Mouse (Mus musculus) heart, embryonic 11.5 days (tissue): ENCODE results near the gene Gm45713. TPM values are rescaled to one million over a fixed set of nuclear protein-coding genes. Genes with fewer than 3 reads are reported as not detected.
"Not testable (repeated sequence)": the region's sequence is repeated elsewhere in the genome, so short reads cannot be mapped to it uniquely, and the experiment has no call there.

ENCODE experiments used
- ATAC-seq: fragments of 200-750 bp; cut with Nextera tagmentation; replicated peaks from 2 replicates; pipeline ENCODE4 v1.8.0; 2017; ENCODE audit warnings: moderate library complexity; ENCODE audit not compliant: insufficient number of reproducible peaks, low FRiP score, low TSS enrichment
- H3K27ac ChIP-seq: fragments of 300-500 bp; sonication (generic); 2 replicates; pipeline ENCODE4 v1.5.1; 2014; ENCODE audit warnings: mild to moderate bottlenecking, low read depth, low read length
- H3K27me3 ChIP-seq: fragments of 300-500 bp; sonication (generic); 2 replicates; pipeline ENCODE4 v1.6.1; 2014; ENCODE audit warnings: mild to moderate bottlenecking, low read length, mixed read lengths; ENCODE audit not compliant: control insufficient read depth, insufficient read depth
- H3K36me3 ChIP-seq: fragments of 300-500 bp; sonication (generic); 2 replicates; pipeline ENCODE4 v1.6.1; 2014; ENCODE audit warnings: mild to moderate bottlenecking, low read length, moderate library complexity, mixed read lengths; ENCODE audit not compliant: control insufficient read depth, insufficient read depth
- H3K4me1 ChIP-seq: fragments of 300-500 bp; sonication (generic); 2 replicates; pipeline ENCODE4 v1.6.1; 2014; ENCODE audit warnings: low read length; ENCODE audit not compliant: control insufficient read depth, insufficient read depth
- H3K4me2 ChIP-seq: fragments of 300-500 bp; sonication (generic); 2 replicates; pipeline ENCODE4 v1.6.1; 2014; ENCODE audit warnings: mild to moderate bottlenecking, moderate library complexity
- H3K4me3 ChIP-seq: fragments of 300-500 bp; sonication (generic); 2 replicates; pipeline ENCODE4 v1.5.1; 2014; ENCODE audit warnings: low read depth, low read length
- H3K9ac ChIP-seq: fragments of 300-500 bp; sonication (generic); 2 replicates; pipeline ENCODE4 v1.6.1; 2014; ENCODE audit warnings: mild to moderate bottlenecking, low read depth, low read length, moderate library complexity
- H3K9me3 ChIP-seq: fragments of 300-500 bp; sonication (generic); replicated peaks from 2 replicates; pipeline ENCODE4 v1.6.1; 2016; ENCODE audit warnings: low read length; ENCODE audit not compliant: control insufficient read depth
- WGBS: fragments of 180-500 bp; shearing (Covaris S2); extraction: QIAGEN DNeasy Blood & Tissue Kit; methylation state at CpG from one replicate; pipeline ENCODE4 v1.1.7; 2014; ENCODE audit not compliant: insufficient replicate concordance; 5-methylcytosine and 5-hydroxymethylcytosine counted together
- polyA plus RNA-seq: library from polyadenylated mRNA; unstranded; fragments of >200 nt; fragmentation: Nextera tagmentation; extraction: Ambion mirVana; gene quantifications from 2 replicates; pipeline ENCODE4 v1.2.1, GENCODE M21; 2014

Gm45713 gene
- polyA plus RNA-seq, 1 experiment from 2014 or later = 0.21 TPM

GRCm38 (mm10) chr7:45176356-45176755, 40.3 kb upstream of the Gm45713 start:
- 2% methylated on average over 29 of the region's 31 CpGs for WGBS
- peaks cover 14% of the 10 kb centered on the region; the same call in 1 of the 2 replicates for H3K4me1 ChIP-seq
- no peaks in the 10 kb centered on the region for H3K9me3 ChIP-seq
- H3K4me2 ChIP-seq = peak overlapping the region; percentile 45
- ATAC-seq = no peak
- H3K36me3 ChIP-seq = no peaks in the 10 kb centered on the region
- peak overlapping the region; percentile 11 for H3K4me3 ChIP-seq
- no peak overlapping the region for H3K9ac ChIP-seq
- no peak overlapping the region for H3K27ac ChIP-seq
- H3K27me3 ChIP-seq = peaks cover 83% of the 10 kb centered on the region

GRCm38 (mm10) chr7:45175929-45176328, 39.9 kb upstream of the Gm45713 start:
- H3K9ac ChIP-seq = no peak overlapping the region
- under 1% methylated on average over 23 of the region's 23 CpGs for WGBS
- no peak for ATAC-seq
- no peaks in the 10 kb centered on the region for H3K36me3 ChIP-seq
- peak overlapping the region; percentile 45 for H3K4me2 ChIP-seq
- H3K4me3 ChIP-seq = peak overlapping the region; percentile 11
- no peak overlapping the region for H3K27ac ChIP-seq
- H3K27me3 ChIP-seq = peaks cover 79% of the 10 kb centered on the region
- H3K9me3 ChIP-seq = peaks cover 2% of the 10 kb centered on the region; the same call in 1 of the 2 replicates
- peaks cover 10% of the 10 kb centered on the region; the same call in 1 of the 2 replicates for H3K4me1 ChIP-seq

GRCm38 (mm10) chr7:45175398-45175797, 39.4 kb upstream of the Gm45713 start:
- no peak overlapping the region for H3K4me3 ChIP-seq
- peaks cover 8% of the 10 kb centered on the region; the same call in 1 of the 2 replicates for H3K4me1 ChIP-seq
- H3K36me3 ChIP-seq = no peaks in the 10 kb centered on the region
- H3K9me3 ChIP-seq = peaks cover 6% of the 10 kb centered on the region
- H3K27ac ChIP-seq = no peak overlapping the region
- H3K9ac ChIP-seq = no peak overlapping the region
- no peak for ATAC-seq
- 6% methylated on average over 13 of the region's 13 CpGs for WGBS
- H3K27me3 ChIP-seq = peaks cover 73% of the 10 kb centered on the region
- H3K4me2 ChIP-seq = no peak overlapping the region

DNA sequence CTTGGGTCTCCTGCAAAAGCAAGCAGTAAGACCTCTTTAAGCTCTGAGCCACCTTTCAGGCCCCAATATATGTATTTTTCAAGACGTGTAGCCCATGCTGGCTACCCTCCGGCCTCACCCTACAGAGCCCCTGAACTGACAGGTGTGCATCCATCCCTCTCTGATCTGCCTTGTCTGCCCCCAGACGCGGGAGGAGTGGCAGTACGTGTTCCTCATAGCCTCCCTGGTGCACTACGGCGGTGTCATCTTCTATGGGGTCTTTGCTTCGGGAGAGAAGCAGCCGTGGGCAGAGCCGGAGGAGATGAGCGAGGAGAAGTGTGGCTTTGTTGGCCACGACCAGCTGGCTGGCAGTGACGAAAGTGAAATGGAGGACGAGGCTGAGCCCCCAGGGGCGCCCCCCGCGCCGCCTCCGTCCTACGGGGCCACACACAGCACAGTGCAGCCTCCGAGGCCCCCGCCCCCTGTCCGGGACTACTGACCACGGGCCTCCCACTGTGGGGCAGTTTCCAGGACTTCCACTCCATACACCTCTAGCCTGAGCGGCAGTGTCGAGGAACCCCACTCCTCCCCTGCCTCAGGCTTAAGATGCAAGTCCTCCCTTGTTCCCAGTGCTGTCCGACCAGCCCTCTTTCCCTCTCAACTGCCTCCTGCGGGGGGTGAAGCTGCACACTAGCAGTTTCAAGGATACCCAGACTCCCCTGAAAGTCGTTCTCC, 38.7 kb upstream of the Gm45713 start:
- peak overlapping the region; percentile 37; the same call in 1 of the 2 replicates for H3K4me2 ChIP-seq
- H3K4me3 ChIP-seq = 0 out of 2 replicates have a peak overlapping the region, but pooled peaks have one; percentile 14
- peaks cover 13% of the 10 kb centered on the region for H3K9me3 ChIP-seq
- no peak overlapping the region for H3K27ac ChIP-seq
- H3K9ac ChIP-seq = no peak overlapping the region
- 7% methylated on average over 26 of the region's 29 CpGs for WGBS
- H3K36me3 ChIP-seq = no peaks in the 10 kb centered on the region
- ATAC-seq = no peak
- H3K27me3 ChIP-seq = peaks cover 71% of the 10 kb centered on the region
- peaks cover 8% of the 10 kb centered on the region; the same call in 1 of the 2 replicates for H3K4me1 ChIP-seq

- not testable (repeated sequence) for H3K4me3 ChIP-seq, H3K9ac ChIP-seq, H3K27ac ChIP-seq, H3K36me3 ChIP-seq, ATAC-seq, H3K4me2 ChIP-seq, H3K4me1 ChIP-seq
- Histone ChIP-seq H3K9me3 (peaks cover 23% of the 10 kb centered on the region), H3K27me3 (peaks cover 71% of the 10 kb centered on the region)
- 63% methylated on average over 1 of the region's 1 CpGs for WGBS
These were observed 37.7 kb upstream of the Gm45713 start for GRCm38 (mm10) chr7:45173772-45174171.

DNA sequence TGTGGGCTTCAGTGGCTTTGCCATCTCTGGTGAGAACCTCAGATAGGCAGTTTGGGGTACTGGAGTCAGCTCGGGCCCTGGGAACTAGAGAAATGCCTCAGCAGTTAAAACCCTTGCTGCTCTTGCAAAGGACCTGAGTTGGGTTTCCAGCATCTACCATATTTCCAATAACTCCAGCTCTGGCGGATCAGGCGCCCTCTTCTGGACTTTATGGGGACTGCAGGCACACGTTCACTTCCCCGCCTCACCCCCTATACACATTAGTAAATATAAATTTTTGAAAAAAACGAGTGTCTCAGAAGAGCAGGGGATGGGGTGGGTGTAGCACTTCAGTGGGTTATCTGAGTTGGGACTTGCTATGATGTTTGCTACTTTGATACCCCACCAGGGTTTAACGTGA, 36.9 kb upstream of the Gm45713 start:
- WGBS = 52% methylated on average over 7 of the region's 7 CpGs
- no peak overlapping the region for H3K4me3 ChIP-seq
- peaks cover 10% of the 10 kb centered on the region; the same call in 1 of the 2 replicates for H3K4me1 ChIP-seq

DNA sequence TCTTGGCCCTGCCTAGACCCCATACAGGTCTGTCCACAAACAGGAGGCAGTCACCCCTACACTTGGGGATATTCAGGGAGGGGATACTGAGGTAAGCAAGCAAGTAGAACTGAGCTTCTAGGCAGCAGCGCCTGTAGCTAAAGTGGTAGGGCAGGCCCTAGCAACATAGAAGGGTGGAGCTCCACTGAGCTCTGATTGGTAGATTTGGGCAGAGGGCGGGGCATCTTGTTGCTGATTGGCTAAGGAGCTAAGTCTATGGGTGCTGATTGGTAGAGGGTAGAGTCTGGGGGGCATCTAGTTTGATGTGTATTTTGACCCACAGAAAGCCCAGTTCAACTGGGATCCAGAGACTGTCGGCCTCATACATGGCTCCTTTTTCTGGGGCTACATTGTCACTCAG, 33.5 kb upstream of the Gm45713 start:
- Histone ChIP-seq H3K4me3 (no peak overlapping the region), H3K9ac (no peak overlapping the region), H3K27ac (no peak overlapping the region), H3K36me3 (no peaks in the 10 kb centered on the region), H3K9me3 (peaks cover 25% of the 10 kb centered on the region), H3K4me1 (0 out of 2 replicates have a peak, but pooled peaks cover 6% of the 10 kb centered on the region), H3K4me2 (no peak overlapping the region), H3K27me3 (peaks cover 71% of the 10 kb centered on the region)
- ATAC-seq = no peak
- 91% methylated on average over 3 of the region's 3 CpGs for WGBS

More for the DNA sequence above, 36.9 kb upstream of the Gm45713 start:
- H3K9me3 ChIP-seq = peaks cover 25% of the 10 kb centered on the region
- no peaks in the 10 kb centered on the region for H3K36me3 ChIP-seq
- H3K27ac ChIP-seq = no peak overlapping the region
- peaks cover 71% of the 10 kb centered on the region for H3K27me3 ChIP-seq
- no peak overlapping the region for H3K4me2 ChIP-seq
- H3K9ac ChIP-seq = no peak overlapping the region
- no peak for ATAC-seq

DNA sequence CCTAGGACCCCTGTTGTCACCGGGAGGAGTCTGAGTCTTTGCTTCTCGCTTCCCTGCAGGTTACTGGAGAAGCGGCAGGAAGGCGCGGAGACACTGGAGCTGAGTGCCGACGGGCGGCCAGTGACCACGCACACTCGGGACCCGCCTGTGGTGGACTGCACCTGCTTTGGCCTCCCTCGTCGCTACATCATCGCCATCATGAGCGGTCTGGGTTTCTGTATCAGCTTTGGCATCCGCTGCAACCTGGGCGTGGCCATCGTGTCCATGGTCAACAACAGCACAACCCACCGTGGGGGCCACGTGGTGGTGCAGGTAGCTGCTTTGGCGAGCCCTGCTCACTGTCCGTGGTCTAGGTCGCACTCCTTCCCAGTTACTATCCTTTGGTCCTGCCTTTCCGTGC, 32.6 kb upstream of the Gm45713 start:
- ATAC-seq = no peak
- 5% methylated on average over 24 of the region's 24 CpGs for WGBS
- Histone ChIP-seq H3K27ac (no peak overlapping the region), H3K4me3 (no peak overlapping the region), H3K9me3 (peaks cover 25% of the 10 kb centered on the region), H3K4me1 (0 out of 2 replicates have a peak, but pooled peaks cover 6% of the 10 kb centered on the region), H3K4me2 (no peak overlapping the region), H3K36me3 (no peaks in the 10 kb centered on the region), H3K27me3 (peaks cover 72% of the 10 kb centered on the region), H3K9ac (no peak overlapping the region)
